Mouse (Mus musculus): ENCODE results near the gene Gm37240. TPM values are rescaled to one million over a fixed set of nuclear protein-coding genes. Genes with fewer than 3 reads are reported as not detected.

Gene Gm37240
- polyA plus RNA-seq, 1 experiment from 2014 or later, result 2.8 TPM

- 40% methylated on average over 5 of the region's 5 CpGs for WGBS
- Histone ChIP-seq H3K36me3 (replicated peaks) (no peaks in the 10 kb centered on the region), H3K27me3 (replicated peaks; ENCODE audit: low read depth, poor library complexity, severe bottlenecking) (peaks cover 36% of the 10 kb centered on the region), H3K4me3 (no peak overlapping the region), H3K4me1 (peaks cover 45% of the 10 kb centered on the region), H3K9me3 (no peaks in the 10 kb centered on the region), H3K27ac (replicated peaks) (no peak overlapping the region)
- DNase-seq (ENCODE audit: low spot score), result no peak
Measured at GRCm38 (mm10) chr3:84731003-84731402, 1156.3 kb downstream of the Gm37240 start.

- H3K27me3 ChIP-seq (replicated peaks; ENCODE audit: low read depth, poor library complexity, severe bottlenecking), result peaks cover 36% of the 10 kb centered on the region
- WGBS, result 81% methylated on average over 6 of the region's 6 CpGs
- H3K4me1 ChIP-seq, result peaks cover 35% of the 10 kb centered on the region
- H3K4me3 ChIP-seq, result no peak overlapping the region
- H3K27ac ChIP-seq (replicated peaks), result no peak overlapping the region
- H3K9me3 ChIP-seq, result no peaks in the 10 kb centered on the region
- no peak for DNase-seq (ENCODE audit: low spot score)
- no peaks in the 10 kb centered on the region for H3K36me3 ChIP-seq (replicated peaks)
Measured at GRCm38 (mm10) chr3:84729806-84730205, 1157.5 kb downstream of the Gm37240 start.

DNA sequence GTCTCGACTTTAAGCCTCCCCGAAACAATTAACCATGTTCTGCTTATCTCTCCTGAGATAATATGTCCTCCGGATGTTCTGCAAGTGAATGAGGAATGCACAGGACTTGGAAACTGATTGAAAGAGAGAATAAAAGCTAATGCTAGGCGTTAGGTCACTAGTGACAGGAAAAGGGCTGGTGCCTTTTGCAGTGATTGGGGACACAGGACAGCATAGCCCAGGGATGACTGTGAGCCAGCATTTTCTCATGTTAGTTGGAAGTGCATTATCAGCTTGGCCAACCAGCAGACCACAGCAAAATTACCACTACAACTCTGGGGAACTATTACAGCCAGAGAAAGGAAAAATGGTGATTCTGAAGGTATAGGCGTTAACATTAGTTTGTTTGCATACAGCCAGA lies 1163.3 kb downstream of the Gm37240 start:
- H3K9me3 ChIP-seq, result no peaks in the 10 kb centered on the region
- H3K27ac ChIP-seq (replicated peaks), result no peak overlapping the region
- H3K36me3 ChIP-seq (replicated peaks), result no peaks in the 10 kb centered on the region
- no peak for DNase-seq (ENCODE audit: low spot score)
- no peaks in the 10 kb centered on the region for H3K4me1 ChIP-seq
- 77% methylated on average over 5 of the region's 5 CpGs for WGBS
- H3K4me3 ChIP-seq, result no peak overlapping the region
- H3K27me3 ChIP-seq (replicated peaks; ENCODE audit: low read depth, poor library complexity, severe bottlenecking), result no peaks in the 10 kb centered on the region

DNA sequence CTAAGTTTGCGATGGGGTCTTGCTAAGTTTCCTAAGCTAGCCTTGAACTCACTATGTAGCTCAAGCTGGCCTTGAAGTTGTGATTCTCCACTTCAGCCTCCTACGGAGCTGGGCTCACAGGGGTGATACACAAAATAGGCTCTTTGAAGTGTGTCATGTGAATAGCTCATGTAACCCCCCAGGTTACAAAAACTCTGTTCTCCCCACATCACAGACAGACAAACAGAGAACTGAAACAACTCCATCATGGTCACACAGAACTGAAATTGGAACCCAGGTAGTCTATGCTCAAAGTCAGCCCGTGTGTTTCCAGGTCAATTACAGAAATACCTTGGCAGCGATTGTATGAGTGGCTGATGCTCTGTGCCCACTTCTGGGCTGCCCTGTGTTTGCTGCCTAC lies 1164.6 kb downstream of the Gm37240 start:
- no peak overlapping the region for H3K4me3 ChIP-seq
- H3K36me3 ChIP-seq (replicated peaks), result no peaks in the 10 kb centered on the region
- H3K9me3 ChIP-seq, result no peaks in the 10 kb centered on the region
- WGBS, result 90% methylated on average over 4 of the region's 4 CpGs
- no peaks in the 10 kb centered on the region for H3K27me3 ChIP-seq (replicated peaks; ENCODE audit: low read depth, poor library complexity, severe bottlenecking)
- H3K4me1 ChIP-seq, result no peaks in the 10 kb centered on the region
- DNase-seq (ENCODE audit: low spot score), result no peak
- H3K27ac ChIP-seq (replicated peaks), result no peak overlapping the region

GRCm38 (mm10) chr3:84715073-84715768 lies 1172.1 kb downstream of the Gm37240 start:
- no peak for DNase-seq (ENCODE audit: low spot score)
- Histone ChIP-seq H3K4me3 (no peak overlapping the region), H3K27me3 (replicated peaks; ENCODE audit: low read depth, poor library complexity, severe bottlenecking) (no peaks in the 10 kb centered on the region), H3K27ac (replicated peaks) (no peak overlapping the region), H3K4me1 (no peaks in the 10 kb centered on the region), H3K9me3 (no peaks in the 10 kb centered on the region), H3K36me3 (replicated peaks) (no peaks in the 10 kb centered on the region)
- 94% methylated on average over 15 of the region's 15 CpGs for WGBS

GRCm38 (mm10) chr3:84712941-84713340 lies 1174.4 kb downstream of the Gm37240 start:
- DNase-seq (ENCODE audit: low spot score), result no peak
- no peak overlapping the region for H3K4me3 ChIP-seq
- no peaks in the 10 kb centered on the region for H3K36me3 ChIP-seq (replicated peaks)
- H3K27ac ChIP-seq (replicated peaks), result no peak overlapping the region
- 52% methylated on average over 2 of the region's 2 CpGs for WGBS
- H3K9me3 ChIP-seq, result no peaks in the 10 kb centered on the region
- no peaks in the 10 kb centered on the region for H3K27me3 ChIP-seq (replicated peaks; ENCODE audit: low read depth, poor library complexity, severe bottlenecking)
- no peaks in the 10 kb centered on the region for H3K4me1 ChIP-seq

GRCm38 (mm10) chr3:84710723-84711122 lies 1176.6 kb downstream of the Gm37240 start:
- WGBS, result 83% methylated on average over 4 of the region's 4 CpGs

GRCm38 (mm10) chr3:84709967-84710366 lies 1177.4 kb downstream of the Gm37240 start:
- no peaks in the 10 kb centered on the region for H3K36me3 ChIP-seq (replicated peaks)
- no peak overlapping the region for H3K27ac ChIP-seq (replicated peaks)
- H3K27me3 ChIP-seq (replicated peaks; ENCODE audit: low read depth, poor library complexity, severe bottlenecking), result no peaks in the 10 kb centered on the region
- 94% methylated on average over 8 of the region's 8 CpGs for WGBS
- H3K9me3 ChIP-seq, result peaks cover 4% of the 10 kb centered on the region; the same call in 1 of the 2 replicates
- DNase-seq (ENCODE audit: low spot score), result no peak
- H3K4me3 ChIP-seq, result no peak overlapping the region
- no peaks in the 10 kb centered on the region for H3K4me1 ChIP-seq

More at GRCm38 (mm10) chr3:84710723-84711122, 1176.6 kb downstream of the Gm37240 start:
- no peaks in the 10 kb centered on the region for H3K27me3 ChIP-seq (replicated peaks; ENCODE audit: low read depth, poor library complexity, severe bottlenecking)
- no peaks in the 10 kb centered on the region for H3K36me3 ChIP-seq (replicated peaks)
- H3K27ac ChIP-seq (replicated peaks), result no peak overlapping the region
- no peak for DNase-seq (ENCODE audit: low spot score)
- no peaks in the 10 kb centered on the region for H3K4me1 ChIP-seq
- peaks cover 4% of the 10 kb centered on the region; the same call in 1 of the 2 replicates for H3K9me3 ChIP-seq
- H3K4me3 ChIP-seq, result no peak overlapping the region

DNA sequence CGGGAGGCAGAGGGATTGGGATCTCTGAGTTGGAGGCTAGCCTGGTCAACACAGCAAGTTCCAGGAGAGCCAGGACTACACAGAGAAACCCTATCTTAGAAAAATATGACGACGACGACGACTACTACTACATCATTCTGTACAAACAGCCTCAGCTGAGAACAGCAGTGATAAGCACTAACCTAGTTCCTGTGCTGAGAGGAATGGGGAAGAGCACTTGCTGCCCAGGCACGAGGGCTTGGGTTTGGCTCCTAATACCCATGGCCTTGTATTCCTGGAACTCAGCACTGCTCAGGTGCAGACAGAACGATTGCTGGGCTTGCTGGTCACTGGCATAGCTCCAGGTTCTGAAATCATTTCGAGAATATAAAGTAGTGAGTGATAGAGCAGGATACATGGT lies 1178.2 kb downstream of the Gm37240 start:
- WGBS, result 87% methylated on average over 8 of the region's 8 CpGs
- Histone ChIP-seq H3K36me3 (replicated peaks) (no peaks in the 10 kb centered on the region), H3K27ac (replicated peaks) (no peak overlapping the region)

GRCm38 (mm10) chr3:84708469-84708868 lies 1178.8 kb downstream of the Gm37240 start:
- DNase-seq (ENCODE audit: low spot score), result no peak
- Histone ChIP-seq H3K36me3 (replicated peaks) (no peaks in the 10 kb centered on the region), H3K27ac (replicated peaks) (no peak overlapping the region), H3K4me1 (no peaks in the 10 kb centered on the region), H3K4me3 (no peak overlapping the region), H3K27me3 (replicated peaks; ENCODE audit: low read depth, poor library complexity, severe bottlenecking) (no peaks in the 10 kb centered on the region), H3K9me3 (peaks cover 4% of the 10 kb centered on the region; the same call in 1 of the 2 replicates)
- WGBS, result 83% methylated on average over 10 of the region's 10 CpGs

More for the DNA sequence above, 1178.2 kb downstream of the Gm37240 start:
- no peaks in the 10 kb centered on the region for H3K27me3 ChIP-seq (replicated peaks; ENCODE audit: low read depth, poor library complexity, severe bottlenecking)
- no peaks in the 10 kb centered on the region for H3K4me1 ChIP-seq
- no peak for DNase-seq (ENCODE audit: low spot score)
- H3K9me3 ChIP-seq, result peaks cover 4% of the 10 kb centered on the region; the same call in 1 of the 2 replicates
- no peak overlapping the region for H3K4me3 ChIP-seq

DNA sequence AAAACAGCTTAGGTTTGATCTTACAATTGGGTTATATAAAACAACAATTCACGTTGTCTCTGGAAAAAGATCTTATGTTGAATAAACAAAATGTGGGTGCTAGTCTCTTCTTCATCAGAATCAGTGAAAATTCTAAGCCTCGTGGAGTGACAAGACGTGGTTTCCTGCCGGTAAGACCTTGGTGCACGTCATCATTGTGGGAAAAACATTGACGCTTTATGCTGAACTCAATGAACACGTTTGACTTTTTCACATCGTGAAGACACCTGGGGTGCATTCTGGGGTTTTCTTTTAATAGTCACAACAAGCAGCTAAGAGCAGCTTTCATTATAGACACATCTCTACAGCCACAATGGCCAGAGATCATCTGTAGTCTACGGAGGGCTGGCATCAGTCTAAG lies 1182.1 kb downstream of the Gm37240 start:
- peaks cover 4% of the 10 kb centered on the region; the same call in 1 of the 2 replicates for H3K9me3 ChIP-seq
- no peak overlapping the region for H3K27ac ChIP-seq (replicated peaks)
- WGBS, result 89% methylated on average over 9 of the region's 9 CpGs
- no peak overlapping the region for H3K4me3 ChIP-seq
- DNase-seq (ENCODE audit: low spot score), result no peak
- H3K4me1 ChIP-seq, result peaks cover 4% of the 10 kb centered on the region; the same call in 1 of the 2 replicates
- H3K27me3 ChIP-seq (replicated peaks; ENCODE audit: low read depth, poor library complexity, severe bottlenecking), result no peaks in the 10 kb centered on the region
- H3K36me3 ChIP-seq (replicated peaks), result no peaks in the 10 kb centered on the region

GRCm38 (mm10) chr3:84703083-84703810 lies 1184.1 kb downstream of the Gm37240 start:
- DNase-seq (ENCODE audit: low spot score), result no peak
- Histone ChIP-seq H3K36me3 (replicated peaks) (no peaks in the 10 kb centered on the region), H3K27ac (replicated peaks) (no peak overlapping the region), H3K4me3 (no peak overlapping the region), H3K4me1 (peaks cover 4% of the 10 kb centered on the region; the same call in 1 of the 2 replicates), H3K27me3 (replicated peaks; ENCODE audit: low read depth, poor library complexity, severe bottlenecking) (no peaks in the 10 kb centered on the region), H3K9me3 (peaks cover 4% of the 10 kb centered on the region; the same call in 1 of the 2 replicates)
- 86% methylated on average over 11 of the region's 11 CpGs for WGBS

GRCm38 (mm10) chr3:84701964-84702363 lies 1185.4 kb downstream of the Gm37240 start:
- peaks cover 4% of the 10 kb centered on the region; the same call in 1 of the 2 replicates for H3K4me1 ChIP-seq
- DNase-seq (ENCODE audit: low spot score), result no peak
- H3K27ac ChIP-seq (replicated peaks), result no peak overlapping the region
- peaks cover 2% of the 10 kb centered on the region; the same call in 1 of the 2 replicates for H3K9me3 ChIP-seq
- H3K27me3 ChIP-seq (replicated peaks; ENCODE audit: low read depth, poor library complexity, severe bottlenecking), result no peaks in the 10 kb centered on the region
- 84% methylated on average over 5 of the region's 5 CpGs for WGBS
- no peaks in the 10 kb centered on the region for H3K36me3 ChIP-seq (replicated peaks)
- H3K4me3 ChIP-seq, result no peak overlapping the region
